Mouse (Mus musculus) T-helper 2 cell (primary cell): ENCODE measurements around the gene Map2k3.

ENCODE experiments used
- in situ Hi-C: fragments of 300-600 bp; cut with MboI, MseI; formaldehyde crosslinking; loops from one replicate; pipeline ENCODE4 v1.15.1; 2025; ENCODE audit warnings: high pct_unique_total_duplicates

The Map2k3 gene

GRCm38 (mm10) chr11:60924981-60925380 lies 6.9 kb upstream of the Map2k3 start:
- in situ Hi-C loops = no loop called here

- in situ Hi-C loops = no loop called here
These were observed 4.6 kb upstream of the Map2k3 start for GRCm38 (mm10) chr11:60927264-60927663.

GRCm38 (mm10) chr11:60930724-60931281 lies 1.0 kb upstream of the Map2k3 start:
- in situ Hi-C loops = loop anchor here (10.0 kb wide), 1 partner anchor 244 kb away; the partner anchor contains the start of gene Usp22

GRCm38 (mm10) chr11:60931282-60931868 lies 458 bp upstream of the Map2k3 start:
- in situ Hi-C loops = loop anchor here (10.0 kb wide), 1 partner anchor 243 kb away; the partner anchor contains the start of gene Usp22

- in situ Hi-C loops = loop anchor here (10.0 kb wide), 1 partner anchor 242 kb away; the partner anchor contains the start of gene Usp22
These were observed 729 bp downstream of the Map2k3 start for GRCm38 (mm10) chr11:60932503-60933020.

- in situ Hi-C loops = loop anchor here (10.0 kb wide), 1 partner anchor 241 kb away; the partner anchor contains the start of gene Usp22
These were observed 1.5 kb downstream of the Map2k3 start for GRCm38 (mm10) chr11:60933178-60933930.

- in situ Hi-C loops = loop anchor here (10.0 kb wide), 1 partner anchor 240 kb away; the partner anchor contains the start of gene Usp22
These were observed 3.0 kb downstream of the Map2k3 start for GRCm38 (mm10) chr11:60934795-60935194.

- in situ Hi-C loops = loop anchor here (10.0 kb wide), 1 partner anchor 239 kb away; the partner anchor contains the start of gene Usp22
These were observed 3.6 kb downstream of the Map2k3 start for GRCm38 (mm10) chr11:60935326-60935974.

- in situ Hi-C loops = loop anchor here (10.0 kb wide), 1 partner anchor 239 kb away; the partner anchor contains the start of gene Usp22
These were observed 4.1 kb downstream of the Map2k3 start for GRCm38 (mm10) chr11:60935975-60936373.

GRCm38 (mm10) chr11:60937611-60938010 lies 5.8 kb downstream of the Map2k3 start:
- in situ Hi-C loops = loop anchor here (10.0 kb wide), 1 partner anchor 237 kb away; the partner anchor contains the start of gene Usp22

- in situ Hi-C loops = loop anchor here (10.0 kb wide), 1 partner anchor 235 kb away; the partner anchor contains the start of gene Usp22
These were observed 7.7 kb downstream of the Map2k3 start for GRCm38 (mm10) chr11:60939487-60939886.

- in situ Hi-C loops = no loop called here
These were observed 8.7 kb downstream of the Map2k3 start for GRCm38 (mm10) chr11:60940501-60940900.

GRCm38 (mm10) chr11:60941370-60941769 lies 9.5 kb downstream of the Map2k3 start:
- in situ Hi-C loops = no loop called here

- in situ Hi-C loops = no loop called here
These were observed 10.6 kb downstream of the Map2k3 start for GRCm38 (mm10) chr11:60942263-60943015.

GRCm38 (mm10) chr11:60945003-60945402 lies 13.2 kb downstream of the Map2k3 start:
- in situ Hi-C loops = no loop called here

GRCm38 (mm10) chr11:60951896-60952295 lies 20.1 kb downstream of the Map2k3 start:
- in situ Hi-C loops = no loop called here

GRCm38 (mm10) chr11:60952362-60952761 lies 20.5 kb downstream of the Map2k3 start:
- in situ Hi-C loops = no loop called here

- in situ Hi-C loops = no loop called here
These were observed 21.2 kb downstream of the Map2k3 start for GRCm38 (mm10) chr11:60952986-60953385.

GRCm38 (mm10) chr11:60953803-60954202 lies 22.0 kb downstream of the Map2k3 start:
- in situ Hi-C loops = no loop called here

- in situ Hi-C loops = no loop called here
These were observed 22.6 kb downstream of the Map2k3 start for GRCm38 (mm10) chr11:60954255-60955104.
